Mouse (Mus musculus) T-cell, adult 2 months (primary cell): Measurements from ENCODE around the gene Fam161b.
"Not testable (repeated sequence)": the region's sequence is repeated elsewhere in the genome, so short reads cannot be mapped to it uniquely, and the experiment has no call there.

ENCODE experiments used
- DNase-seq: peaks from one replicate; pipeline ENCODE4 v3.0.0; 2022; ENCODE audit warnings: low spot score

Fam161b gene

DNA sequence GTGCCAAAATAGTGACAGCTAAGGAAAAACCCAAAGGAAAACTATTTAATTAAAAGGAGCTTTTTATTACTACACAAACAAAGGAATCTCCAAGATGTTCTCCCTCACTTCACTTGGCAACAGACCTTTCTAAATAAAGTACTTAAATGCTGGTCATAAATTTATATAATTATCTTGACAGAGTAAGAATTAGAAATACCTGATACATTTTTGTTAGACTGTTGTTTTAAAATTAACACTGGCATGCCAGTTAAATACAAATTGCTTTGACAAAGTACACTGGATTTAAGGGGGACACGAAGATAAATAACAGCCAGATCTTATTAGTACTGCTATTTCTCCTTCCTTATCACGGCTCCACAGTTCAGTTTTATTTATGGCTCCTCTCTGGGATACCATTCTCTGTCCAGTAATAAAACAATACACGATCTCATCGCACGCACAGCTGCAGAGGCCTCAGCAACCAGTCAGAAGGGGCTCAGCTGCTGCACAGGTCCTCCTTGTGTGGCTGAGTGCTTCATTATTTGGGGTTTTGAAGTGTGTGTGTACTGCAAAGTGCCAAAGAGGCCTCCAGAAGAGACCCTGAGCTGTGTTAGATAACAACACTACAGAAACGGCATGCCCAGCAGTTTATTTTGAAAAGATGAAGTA is 12.3 kb upstream of the Fam161b start:
- no peak for DNase-seq

DNA sequence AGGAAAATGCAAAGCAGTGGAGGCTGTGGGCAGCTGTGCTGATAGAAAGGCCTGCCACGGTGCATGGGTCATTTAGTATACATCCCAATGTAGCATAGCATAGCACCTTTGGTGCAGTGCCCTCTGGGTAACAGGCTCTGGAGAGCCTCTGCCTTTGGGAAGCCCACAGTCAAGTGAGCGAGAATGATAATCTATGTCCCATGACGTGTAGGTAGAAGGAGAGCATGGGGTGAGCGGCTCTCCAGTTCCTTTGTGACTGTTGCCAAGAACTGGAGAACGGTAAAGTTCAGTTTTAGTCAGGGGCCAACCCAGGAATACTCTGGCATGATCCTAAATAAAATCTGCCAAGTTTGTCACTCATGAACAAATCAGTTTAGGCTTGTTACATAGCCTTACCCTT is 10.0 kb upstream of the Fam161b start:
- no peak for DNase-seq

DNA sequence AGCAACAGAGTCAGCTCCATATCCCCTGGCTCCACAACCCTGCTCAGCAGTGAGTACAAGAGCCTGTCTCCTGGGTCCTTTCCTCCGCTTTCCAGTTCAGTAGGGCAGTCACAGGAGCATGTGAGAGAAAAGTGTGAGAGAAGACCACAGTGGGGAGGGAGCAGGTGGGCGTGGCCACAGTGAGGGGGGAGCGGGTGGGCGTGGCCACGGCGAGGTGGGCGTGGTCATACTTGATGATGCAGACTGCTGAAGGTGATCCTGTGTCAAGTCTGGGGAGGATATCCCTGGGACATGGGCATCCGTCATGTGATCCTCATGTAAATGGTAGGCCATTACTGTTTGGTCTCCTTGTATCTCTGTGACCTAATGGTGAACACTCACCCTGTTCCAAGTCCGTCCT is 5.3 kb upstream of the Fam161b start:
- no peak for DNase-seq

DNA sequence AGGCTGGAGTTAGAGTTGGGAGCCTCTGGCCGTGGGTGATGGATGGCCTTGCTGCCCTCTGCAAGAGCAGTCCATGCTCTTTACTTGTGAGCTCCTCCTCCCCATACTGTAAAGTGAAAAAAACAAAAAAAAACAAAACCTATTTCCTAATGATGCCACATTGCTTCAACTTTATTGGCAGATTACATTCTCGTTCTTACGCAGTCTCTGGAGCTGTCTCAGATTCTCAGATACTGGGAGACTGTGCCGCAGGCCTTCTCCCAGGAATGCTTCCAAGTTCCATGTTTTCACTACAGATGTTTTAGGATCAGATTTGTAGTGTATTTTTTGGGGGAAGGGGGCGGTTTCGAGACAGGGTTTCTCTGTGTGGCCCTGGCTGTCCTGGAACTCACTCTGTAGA is 3.5 kb upstream of the Fam161b start:
- no peak for DNase-seq

DNA sequence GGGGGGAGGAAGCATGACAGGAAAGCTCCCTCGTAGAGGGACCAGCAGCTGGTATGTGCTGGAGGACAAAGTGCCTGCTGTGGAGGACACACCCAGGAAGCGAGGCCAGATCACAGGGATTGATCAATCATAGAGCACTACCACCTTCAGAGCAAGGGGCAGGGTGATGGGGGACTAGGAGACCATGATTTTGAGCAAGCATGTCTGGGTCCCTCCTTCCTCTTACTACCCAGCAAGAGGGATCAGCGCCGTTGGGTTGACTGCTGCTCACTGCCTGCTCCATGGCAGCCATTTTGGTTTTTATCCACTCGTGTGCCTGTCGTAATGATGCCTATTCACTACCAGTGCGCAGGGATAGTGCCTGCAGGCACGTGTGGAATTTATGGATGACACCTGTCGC is 2.7 kb upstream of the Fam161b start:
- DNase-seq: no peak

DNA sequence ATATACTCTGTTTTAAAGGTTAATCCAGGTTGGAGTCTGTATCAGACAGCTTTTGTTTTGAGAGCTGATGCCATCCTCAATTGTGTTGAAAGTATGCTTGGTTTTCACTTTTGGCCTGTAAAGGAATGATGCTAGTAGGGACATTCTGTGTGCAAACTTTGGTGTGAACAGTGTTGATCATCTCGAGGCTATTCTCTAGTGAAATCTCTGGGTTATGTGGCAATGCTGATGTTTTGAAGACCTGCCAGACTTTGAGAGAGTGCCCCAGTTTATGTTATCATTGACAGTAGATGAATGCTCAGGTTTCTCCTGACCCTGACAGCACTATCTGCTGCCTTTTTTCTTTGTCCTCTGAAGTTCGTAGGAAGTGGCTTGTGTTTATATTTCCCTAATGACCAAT is 1.2 kb upstream of the Fam161b start:
- DNase-seq: no peak

DNA sequence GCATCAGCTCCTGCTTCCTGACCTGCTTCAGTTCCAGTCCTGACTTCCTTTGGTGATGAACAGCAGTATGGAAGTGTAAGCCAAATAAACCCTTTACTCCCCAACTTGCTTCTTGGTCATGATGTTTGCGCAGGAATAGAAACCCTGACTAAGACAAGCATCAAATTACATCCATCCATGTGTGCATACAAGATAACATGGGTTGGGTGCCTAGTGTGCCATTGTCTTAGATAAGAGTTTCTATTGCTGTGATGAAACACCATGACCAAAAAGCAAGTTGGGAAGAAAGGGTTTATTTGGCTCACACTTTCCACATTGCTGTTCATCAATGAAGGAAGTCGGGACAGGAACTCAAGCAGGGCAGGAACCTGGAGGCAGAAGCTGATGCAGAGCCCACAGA is 2.9 kb downstream of the Fam161b start:
- DNase-seq: not testable (repeated sequence)

DNA sequence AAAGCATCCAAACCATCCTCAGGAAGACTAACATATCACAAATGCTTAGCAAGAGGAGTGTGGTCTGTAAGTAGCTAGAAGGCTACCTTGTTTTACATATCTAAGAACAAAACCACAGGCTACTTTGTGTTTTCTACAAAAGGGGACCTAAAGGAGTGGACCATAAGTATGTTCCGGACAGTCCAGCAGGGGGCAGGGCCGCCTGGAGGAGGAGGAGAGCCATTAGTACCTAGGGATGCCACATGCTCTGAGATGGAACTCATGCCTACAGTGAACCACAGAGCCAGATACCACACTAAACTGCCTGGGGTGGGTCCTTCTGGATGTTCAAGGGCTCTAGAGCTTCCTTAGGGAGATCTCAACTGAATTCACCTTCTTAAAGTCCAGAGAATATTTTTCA is 14.4 kb downstream of the Fam161b start:
- no peak for DNase-seq

DNA sequence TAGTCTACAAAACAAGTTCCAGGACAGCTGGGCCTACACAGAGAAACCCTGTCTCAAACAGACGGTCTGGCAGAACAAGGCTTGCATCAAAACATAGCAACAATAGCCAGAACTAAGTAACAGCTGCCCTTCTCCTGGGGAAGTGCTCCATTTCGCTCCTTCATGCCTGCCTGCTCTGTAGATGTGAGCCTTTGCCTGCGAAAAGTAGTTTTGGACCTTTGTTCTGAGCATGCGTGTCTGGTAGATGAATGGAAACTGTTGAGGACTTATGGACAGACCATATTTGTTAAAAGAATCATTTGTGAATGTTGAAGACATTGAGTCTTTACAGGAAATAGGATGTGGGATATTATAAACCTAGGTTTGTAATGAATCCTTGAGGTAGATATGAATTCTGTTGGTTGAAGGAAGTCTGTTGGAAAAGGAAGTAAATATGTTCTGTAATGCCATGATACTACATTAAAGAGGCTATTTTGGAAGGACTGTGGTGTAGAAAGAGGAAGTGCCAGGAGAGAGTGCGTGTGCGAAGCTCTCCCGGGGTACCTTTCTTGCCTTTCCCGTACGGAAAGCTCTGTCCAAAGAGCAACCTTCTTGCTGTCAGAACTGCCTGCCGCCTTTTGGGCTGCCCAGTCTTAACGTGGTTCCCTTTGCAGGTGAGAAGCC is 24.5 kb downstream of the Fam161b start:
- DNase-seq: no peak

DNA sequence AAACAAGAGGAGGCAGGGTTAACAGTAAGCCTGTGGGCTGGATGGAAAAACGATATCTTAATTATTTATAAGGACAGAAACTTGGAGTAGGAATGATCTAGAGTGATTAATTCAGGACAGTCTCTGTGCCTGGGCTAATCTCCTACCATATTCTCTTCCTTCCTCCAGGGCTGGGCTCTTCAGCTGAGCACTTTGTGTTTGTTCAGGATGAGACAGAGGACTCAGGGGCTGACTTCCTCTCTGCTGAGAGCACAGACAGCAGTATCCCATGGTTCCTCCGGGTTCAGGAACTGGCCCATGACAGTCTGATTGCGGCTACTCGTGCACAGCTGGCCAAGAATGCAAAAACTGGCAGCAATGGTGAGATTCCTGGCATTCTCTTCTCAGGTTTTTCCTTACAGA is 34.5 kb downstream of the Fam161b start:
- DNase-seq: no peak

DNA sequence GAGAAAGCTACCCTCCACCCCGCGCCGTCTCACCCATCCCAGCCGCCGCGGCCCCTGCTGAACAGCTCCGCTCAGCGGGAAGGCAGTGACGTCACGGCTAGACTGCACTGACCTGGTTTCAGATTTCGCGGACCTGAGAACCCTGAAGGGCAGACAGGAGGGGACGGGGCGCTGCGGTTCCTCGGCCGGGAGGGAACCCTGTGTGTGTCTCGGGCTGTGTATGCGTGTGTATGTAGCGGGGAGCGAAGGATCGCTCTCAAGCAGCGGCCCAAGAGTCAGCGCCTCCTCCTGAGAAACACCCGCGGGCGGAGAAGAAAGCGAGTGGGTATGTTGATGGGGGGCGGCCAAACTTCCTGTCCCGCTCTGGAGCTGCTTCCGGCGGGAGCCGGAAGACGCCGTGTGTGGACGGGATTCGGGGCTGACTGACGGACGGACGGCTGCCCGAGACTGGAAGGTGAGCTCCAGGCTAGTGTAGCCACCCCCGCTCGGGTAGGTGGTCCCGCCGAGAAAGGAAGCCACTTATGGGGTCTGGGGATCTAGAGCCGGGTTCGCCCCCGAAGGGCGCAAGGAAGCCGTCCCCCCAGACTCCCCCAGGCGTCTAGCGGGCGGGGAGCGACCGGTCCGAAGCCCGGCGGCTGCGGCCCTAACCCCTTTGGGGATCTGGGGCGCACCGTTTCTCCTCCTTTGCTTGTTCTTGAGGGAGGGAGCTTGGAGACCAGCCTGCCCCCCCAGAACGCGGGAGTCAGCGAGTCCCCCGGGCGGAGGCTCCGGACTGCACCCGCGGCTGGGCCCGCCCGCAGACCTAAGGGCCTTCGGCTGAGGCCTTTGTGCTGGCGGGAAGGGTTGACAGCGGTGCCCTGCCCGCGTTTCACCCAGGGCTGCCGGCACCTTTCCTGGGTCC is 44.7 kb downstream of the Fam161b start, which contains the start of gene Zfp410:
Zfp410 (plus strand) TSS at position 132 of the 901 bp plus-strand sequence.
- DNase-seq: peak; percentile 68

DNA sequence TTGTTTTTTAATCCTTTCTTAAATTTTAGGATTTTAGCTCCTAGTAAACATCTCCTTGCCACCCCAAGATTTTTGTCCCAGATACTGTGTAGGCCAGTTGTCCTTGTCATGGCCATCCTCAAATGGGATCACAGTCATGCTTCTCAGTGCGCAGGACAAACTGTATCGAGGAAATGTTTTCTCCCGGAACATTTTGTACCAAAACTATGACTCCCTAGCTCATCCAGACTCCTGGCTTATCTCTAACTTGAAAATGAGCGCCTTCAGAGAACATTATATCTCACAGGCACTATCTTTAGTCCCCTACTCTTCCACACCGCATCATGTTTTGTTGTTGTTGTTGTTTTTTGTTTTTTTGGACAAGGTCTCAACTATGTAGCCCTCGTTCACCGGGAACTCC is 45.6 kb downstream of the Fam161b start:
- no peak for DNase-seq

DNA sequence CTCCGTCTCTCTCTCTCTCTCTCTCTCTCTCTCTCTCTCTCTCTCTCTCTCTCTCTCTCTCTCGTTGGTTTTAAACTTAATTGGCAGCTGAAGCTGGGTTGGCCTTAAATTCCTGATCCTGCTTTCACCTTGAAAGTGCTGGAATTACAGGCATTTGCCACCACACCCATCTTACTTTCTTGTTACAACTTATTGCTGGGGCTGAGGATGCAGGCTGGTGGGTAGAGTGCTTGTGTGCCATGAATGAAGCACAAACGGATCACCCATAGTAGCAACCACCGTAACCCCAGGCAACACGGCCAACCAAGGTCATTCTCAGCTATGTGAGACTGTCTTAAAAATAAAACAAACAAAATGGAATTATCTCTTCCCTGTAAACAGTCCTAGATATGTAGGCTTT is 50.3 kb downstream of the Fam161b start:
- DNase-seq: no peak

DNA sequence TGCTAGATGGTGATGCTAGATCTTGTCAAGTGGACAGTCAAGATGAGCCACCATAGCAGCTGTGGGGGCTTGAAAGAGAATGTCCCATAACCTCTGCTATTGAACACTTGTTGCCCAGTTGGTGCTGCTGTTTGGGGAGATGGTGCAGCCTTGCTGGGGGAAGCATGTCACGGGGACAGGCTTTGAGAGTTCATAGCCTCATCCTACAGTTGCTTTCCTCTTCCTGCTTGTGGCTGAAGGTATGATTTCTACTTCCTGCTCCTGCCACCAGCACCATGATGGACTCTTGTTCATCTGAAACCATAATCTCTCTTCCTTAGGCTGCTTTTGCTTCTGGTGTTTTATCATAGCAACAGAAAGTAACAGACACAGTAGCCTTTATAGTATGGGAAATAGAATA is 57.1 kb downstream of the Fam161b start:
- no peak for DNase-seq

DNA sequence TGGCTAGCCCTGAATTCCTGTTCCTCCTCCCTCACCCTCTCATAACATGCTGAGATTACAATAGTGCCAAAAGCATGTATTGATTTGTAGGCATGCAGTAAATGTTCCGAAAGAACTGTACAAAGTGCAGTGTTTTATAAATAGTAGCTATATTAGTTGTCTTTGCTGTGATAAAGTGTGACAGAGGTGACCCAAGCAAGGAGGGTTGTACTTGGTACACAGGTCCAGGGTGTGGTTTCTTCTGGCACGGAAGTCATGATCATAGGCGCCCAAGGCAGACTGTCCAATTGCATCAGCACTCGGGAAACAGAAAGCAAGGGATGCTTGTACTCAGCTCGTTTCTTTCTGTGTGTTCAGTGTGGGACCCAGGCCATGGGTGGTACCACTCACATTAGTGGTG is 57.5 kb downstream of the Fam161b start:
- DNase-seq: no peak

DNA sequence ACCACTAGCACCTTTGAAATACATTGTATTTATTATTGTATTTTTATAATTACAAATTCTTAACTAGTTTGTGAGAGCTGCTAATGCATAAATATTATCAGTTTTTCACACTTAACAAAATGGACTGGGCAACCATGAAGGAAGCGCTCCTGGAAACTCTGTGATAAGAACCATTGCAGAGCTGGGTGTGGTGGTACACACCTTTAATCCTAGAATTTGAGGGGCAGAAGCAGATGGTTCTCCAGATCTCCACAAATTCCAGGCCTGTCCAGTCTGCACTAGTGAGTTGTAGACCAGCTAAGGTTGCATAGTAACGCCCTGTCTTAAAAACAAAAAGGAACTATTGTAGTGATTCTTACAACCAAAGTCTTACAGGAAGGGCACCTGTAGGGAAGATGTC is 62.4 kb downstream of the Fam161b start:
- no peak for DNase-seq

DNA sequence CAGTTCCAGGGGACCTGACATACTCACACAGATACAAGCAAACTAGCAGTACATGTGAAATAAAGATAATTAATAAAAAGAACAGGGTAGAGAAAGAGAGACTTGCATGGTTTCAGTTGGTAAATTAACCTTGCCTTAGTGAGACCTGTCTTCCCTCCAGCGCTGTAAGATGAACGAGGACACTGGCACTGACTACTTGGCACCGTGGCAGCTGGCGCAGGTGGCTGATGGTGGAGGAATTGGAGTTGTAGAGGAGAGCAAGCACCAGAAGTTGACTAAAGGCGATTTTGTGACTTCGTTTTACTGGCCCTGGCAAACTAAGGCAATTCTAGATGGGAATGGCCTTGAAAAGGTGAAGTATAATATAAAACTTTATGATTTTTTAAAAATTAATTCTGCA is 63.8 kb downstream of the Fam161b start:
- no peak for DNase-seq
